Mouse (Mus musculus) hematopoietic stem cell, adult 5-6 weeks (primary cell): Measurements from ENCODE around the gene Ifna11. TPM values are rescaled to one million over a fixed set of nuclear protein-coding genes. Genes with fewer than 3 reads are reported as not detected.
"Not testable (repeated sequence)": the region's sequence is repeated elsewhere in the genome, so short reads cannot be mapped to it uniquely, and the experiment has no call there.

Experiments
- ATAC-seq, 2 experiments: fragments of 125-278 bp in 1 of 2; replicated peaks in 1 of 2; 2 replicates each; pipeline ENCODE4 v1.8.0; 2016 to 2017; ENCODE audit warnings: inconsistent platforms in 2 of 2, mild to moderate bottlenecking in 2 of 2, moderate number of reproducible peaks in 2 of 2, low read depth in 1 of 2, moderate TSS enrichment in 1 of 2; ENCODE audit not compliant: low FRiP score in 2 of 2, poor library complexity in 2 of 2, severe bottlenecking in 2 of 2, insufficient read depth in 1 of 2, low TSS enrichment in 1 of 2
- total RNA-seq: library from RNA; stranded (forward); fragments of 172-1452, 232-1000 nt; gene quantifications from 2 replicates; pipeline ENCODE4 v1.2.3, GENCODE M21; 2017

Ifna11 gene
- total RNA-seq, 1 experiment from 2014 or later = not detected

GRCm38 (mm10) chr4:88827116-88827515, 7.4 kb downstream of the Ifna11 start, which contains the start of gene Ifna6:
TSS of gene Ifna6 (plus strand) at chr4:88827416.
- ATAC-seq = not testable (repeated sequence)

GRCm38 (mm10) chr4:88830523-88830922, 10.8 kb downstream of the Ifna11 start:
- no peak for ATAC-seq

GRCm38 (mm10) chr4:88835225-88835624, 15.5 kb downstream of the Ifna11 start, which contains the start of gene Ifna5:
TSS of gene Ifna5 (plus strand) at chr4:88835525.
- ATAC-seq = not testable (repeated sequence)

GRCm38 (mm10) chr4:88838828-88839227, 19.1 kb downstream of the Ifna11 start:
- ATAC-seq = no peak

GRCm38 (mm10) chr4:88840058-88840457, 20.3 kb downstream of the Ifna11 start:
- no peak for ATAC-seq

GRCm38 (mm10) chr4:88841438-88841911, 21.7 kb downstream of the Ifna11 start, which contains the start of gene Ifna4:
TSS of gene Ifna4 (plus strand) at chr4:88841861.
- ATAC-seq = no peak

GRCm38 (mm10) chr4:88845334-88845733, 25.6 kb downstream of the Ifna11 start:
- ATAC-seq = no peak

GRCm38 (mm10) chr4:88849698-88850097, 29.9 kb downstream of the Ifna11 start, which contains the start of gene Ifna1:
TSS of gene Ifna1 (plus strand) at chr4:88850087.
- ATAC-seq = peak in 1 of 2 experiments; percentile 46; a peak in 1 of 4 replicates

- no peak for ATAC-seq
Measured at GRCm38 (mm10) chr4:88851026-88851763, 31.4 kb downstream of the Ifna11 start.

- peak; percentile 17 to 21; a peak in 2 of 4 replicates for ATAC-seq
Measured at GRCm38 (mm10) chr4:88859214-88859613, 39.5 kb downstream of the Ifna11 start.

- ATAC-seq = no peak
Measured at GRCm38 (mm10) chr4:88863309-88863708, 43.5 kb downstream of the Ifna11 start.

GRCm38 (mm10) chr4:88864599-88864998, 44.8 kb downstream of the Ifna11 start:
- peak; percentile 82 to 87 for ATAC-seq

- peak; percentile 12 to 20 for ATAC-seq
Measured at GRCm38 (mm10) chr4:88865011-88865569, 45.3 kb downstream of the Ifna11 start.

GRCm38 (mm10) chr4:88867366-88867925, 47.7 kb downstream of the Ifna11 start:
- ATAC-seq = peak; percentile 72 to 82

GRCm38 (mm10) chr4:88867926-88868911, 48.5 kb downstream of the Ifna11 start:
- peak; percentile 28 to 45 for ATAC-seq
